In the genomic region with DNA sequence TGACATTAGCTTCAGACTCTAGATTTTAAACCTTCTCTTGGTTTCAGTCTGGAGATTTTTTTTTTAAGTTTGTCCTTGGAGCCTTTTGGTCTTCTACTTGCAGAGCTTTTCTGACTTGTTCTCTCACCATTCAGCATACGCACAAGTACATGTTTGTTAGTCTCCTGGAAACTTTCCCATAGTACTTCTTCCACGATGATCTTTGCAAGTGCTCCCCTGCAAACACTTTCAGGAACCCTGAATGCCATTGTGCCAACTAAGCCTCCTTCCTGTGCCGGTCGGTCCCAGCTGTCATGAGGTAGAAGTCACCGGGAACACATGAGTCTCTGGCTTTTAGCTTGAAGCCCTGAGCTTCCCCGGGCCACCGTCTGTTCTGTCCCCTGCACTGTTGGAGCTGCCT, we compare ENCODE assay signal across 15 mouse cellular contexts.
"Had no signal": no experiment of that assay in that cellular context is flagged by ENCODE, and none has a peak within 500 bp of the region (broad histone marks: within the 10 kb centered on the region; RNA-seq: fewer than 3 reads in every experiment).

No protein-coding gene starts in this region.

- H3K9ac ChIP-seq: limb, embryonic 12.5 days; liver, embryonic 13.5 days; lung, embryonic 14.5 days; midbrain, embryonic 13.5 days; neural tube, embryonic 15.5 days had no signal

- DNase-seq: kidney, adult 9 months; kidney, postnatal 4 days; liver; liver, embryonic 13.5 days; lung, embryonic 14.5 days; right cerebral cortex, adult 18-20 months; right cerebral cortex, postnatal 25 days; thymus, postnatal 4 days had no signal

- H3K4me2 ChIP-seq: limb, embryonic 12.5 days; liver, embryonic 13.5 days; lung, embryonic 14.5 days; midbrain, embryonic 13.5 days; neural tube, embryonic 15.5 days had no signal

- H3K36me3 ChIP-seq: liver, embryonic 13.5 days had no signal

- H3K4me3 ChIP-seq: layer of hippocampus, adult 2 months; limb, embryonic 12.5 days; liver, embryonic 13.5 days; midbrain, embryonic 13.5 days; myocyte; neural tube, embryonic 15.5 days had no signal

- H3K27me3 ChIP-seq: limb, embryonic 12.5 days; liver, embryonic 13.5 days; midbrain, embryonic 13.5 days; neural tube, embryonic 15.5 days had no signal

- H3K27ac ChIP-seq: kidney, postnatal 0 days; layer of hippocampus, adult 2 months; limb, embryonic 12.5 days; liver, embryonic 13.5 days; midbrain, embryonic 13.5 days; neural tube, embryonic 15.5 days; stomach, postnatal 0 days had no signal

- ATAC-seq: midbrain, embryonic 13.5 days had no signal

- H3K4me1 ChIP-seq: liver, embryonic 13.5 days; neural tube, embryonic 15.5 days had no signal

- H3K9me3 ChIP-seq: limb, embryonic 12.5 days; liver, embryonic 13.5 days; midbrain, embryonic 13.5 days; neural tube, embryonic 15.5 days had no signal
